Mouse (Mus musculus) kidney, adult 2 months (tissue): ENCODE measurements at regions not wholly inside any gene's neighbourhood (a gene's known extent, or its start where the extent isn't known, plus 50 kb on each side); places are given as distances from the start of the nearest gene placed in this dataset.

Experiments used
- DNase-seq: peaks from one replicate; pipeline ENCODE4 v3.0.0; 2021
- H3K27ac ChIP-seq: fragments of 200-500 bp; 2 replicates; pipeline ENCODE4 v1.5.1; 2012; ENCODE audit warnings: low read depth, low read length, control low read depth, inconsistent platforms; ENCODE audit not compliant: insufficient read depth
- H3K27me3 ChIP-seq: fragments of 200-500 bp; replicated peaks from 2 replicates; pipeline ENCODE4 v1.6.1; 2012; ENCODE audit warnings: mild to moderate bottlenecking, moderate library complexity, low read length, inconsistent platforms; ENCODE audit not compliant: control insufficient read depth, insufficient read depth
- H3K36me3 ChIP-seq: fragments of 200-500 bp; 2 replicates; pipeline ENCODE4 v1.6.1; 2012; ENCODE audit warnings: mild to moderate bottlenecking, moderate library complexity, low read length, inconsistent platforms; ENCODE audit not compliant: control insufficient read depth, insufficient read depth
- H3K4me1 ChIP-seq: fragments of 200-500 bp; 2 replicates; pipeline ENCODE4 v1.6.1; 2011; ENCODE audit warnings: low read length; ENCODE audit not compliant: control insufficient read depth, insufficient read depth
- H3K4me3 ChIP-seq: fragments of 200-500 bp; 2 replicates; pipeline ENCODE4 v1.5.1; 2011; ENCODE audit warnings: mild to moderate bottlenecking, low read depth, low read length, control low read depth; ENCODE audit not compliant: insufficient read depth
- CTCF ChIP-seq: fragments of 200-500 bp; conservative IDR thresholded peaks from 2 replicates; pipeline ENCODE4 v1.5.1; 2011; ENCODE audit warnings: low read depth, mild to moderate bottlenecking, control low read depth, low read length, moderate library complexity, mixed read lengths; ENCODE audit not compliant: insufficient read depth, insufficient read length
- POLR2A ChIP-seq: fragments of 200-500 bp; IDR thresholded peaks from one replicate; pipeline ENCODE4 v1.6.1; 2011; ENCODE audit warnings: low read depth, low read length, control low read depth
- WGBS: fragments of 180-500 bp; shearing (Covaris S2); methylation state at CpG from one replicate; pipeline ENCODE4 v1.1.7; 2018; 5-methylcytosine and 5-hydroxymethylcytosine counted together

DNA sequence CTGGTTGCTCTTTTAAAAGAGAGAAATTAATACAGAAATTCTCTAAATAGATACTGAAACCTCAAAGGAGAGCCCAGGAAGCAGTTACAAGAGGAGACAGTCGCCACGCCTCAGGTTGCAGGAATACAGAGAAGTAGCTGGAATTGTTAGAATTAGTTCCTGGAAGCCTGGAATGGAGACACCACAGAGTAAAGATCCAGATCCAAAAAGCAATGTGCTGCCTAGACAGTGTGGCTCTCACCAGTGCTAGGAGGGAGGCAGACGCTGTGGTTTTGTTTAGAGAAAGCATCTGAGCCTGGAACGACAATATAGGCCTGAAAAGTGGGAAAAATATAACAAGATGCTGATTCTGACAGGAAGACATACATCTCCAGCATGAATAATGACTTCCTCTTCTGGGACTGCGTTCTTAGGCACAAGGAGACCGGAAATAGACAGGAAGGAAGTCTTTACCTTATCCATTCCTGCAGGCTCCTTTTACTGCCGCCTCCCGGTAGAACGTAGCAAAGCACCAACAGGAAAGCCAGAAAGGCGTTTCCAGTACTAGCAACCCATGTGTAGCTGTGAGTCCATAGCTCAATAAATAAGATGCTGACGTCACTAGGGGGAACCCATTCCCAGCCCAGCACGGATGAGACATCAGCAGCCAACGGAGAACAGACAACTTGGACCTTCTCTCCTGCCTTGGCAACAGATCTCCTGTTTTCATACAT, 59.4 kb upstream of the Sfrp2 start:
- WGBS, result 30% methylated on average over 13 of the region's 13 CpGs
- DNase-seq, result peak; percentile 48

DNA sequence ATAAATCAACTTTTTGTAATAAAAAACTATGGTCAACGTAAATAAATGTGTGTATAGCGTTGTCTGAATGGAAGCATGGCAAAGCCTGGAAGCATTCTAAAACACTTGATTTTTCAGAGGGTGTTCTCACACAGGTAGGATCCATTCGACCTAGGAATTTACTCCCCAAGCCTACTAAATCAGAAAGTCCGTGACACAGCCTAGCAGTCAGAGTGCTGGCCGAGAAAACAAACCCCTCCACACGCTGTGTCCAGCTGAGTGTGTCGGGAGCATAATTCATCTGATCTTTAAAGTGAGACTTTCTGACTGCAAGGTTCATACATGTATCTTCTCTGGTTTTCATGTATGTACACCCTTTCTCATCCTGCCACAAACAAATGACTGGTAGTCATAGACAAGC, 58.8 kb upstream of the Sfrp2 start:
- WGBS, result 37% methylated on average over 7 of the region's 7 CpGs
- no peak overlapping the region for H3K4me3 ChIP-seq
- H3K27me3 ChIP-seq, result no peaks in the 10 kb centered on the region
- H3K36me3 ChIP-seq, result no peaks in the 10 kb centered on the region
- DNase-seq, result no peak
- no peak overlapping the region for H3K27ac ChIP-seq
- no peak for TF ChIP-seq CTCF
- no peak for TF ChIP-seq POLR2A
- peaks cover 2% of the 10 kb centered on the region; the same call in 1 of the 2 replicates for H3K4me1 ChIP-seq

More for the DNA sequence above, 59.4 kb upstream of the Sfrp2 start:
- H3K4me1 ChIP-seq, result peaks cover 2% of the 10 kb centered on the region; the same call in 1 of the 2 replicates
- H3K27ac ChIP-seq, result no peak overlapping the region
- H3K36me3 ChIP-seq, result no peaks in the 10 kb centered on the region
- no peaks in the 10 kb centered on the region for H3K27me3 ChIP-seq
- TF ChIP-seq CTCF (peak; percentile 29; the same call in 1 of the 2 replicates), POLR2A (no peak)
- no peak overlapping the region for H3K4me3 ChIP-seq

DNA sequence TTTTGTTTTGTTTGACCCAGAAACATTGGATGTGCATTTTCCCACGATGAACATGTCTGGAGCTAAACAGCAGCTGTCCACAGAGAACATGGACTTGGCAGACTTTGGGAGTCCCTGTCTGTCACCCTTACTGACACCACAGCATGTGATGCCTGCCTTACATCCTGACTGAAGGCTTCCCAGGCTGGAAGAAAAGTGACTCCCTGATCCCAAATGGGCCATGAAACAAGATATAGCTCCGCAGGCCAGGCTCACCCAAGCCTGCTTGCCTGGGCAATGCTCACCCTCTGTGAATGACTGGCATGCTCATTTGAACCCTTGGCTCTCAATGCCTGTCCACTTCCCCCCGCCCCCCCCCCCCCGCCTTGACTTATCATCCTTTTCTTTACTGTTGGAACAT, 57.1 kb upstream of the Sfrp2 start:
- Histone ChIP-seq H3K27ac (no peak overlapping the region), H3K27me3 (no peaks in the 10 kb centered on the region), H3K4me3 (no peak overlapping the region), H3K4me1 (peaks cover 2% of the 10 kb centered on the region; the same call in 1 of the 2 replicates), H3K36me3 (no peaks in the 10 kb centered on the region)
- TF ChIP-seq POLR2A, result no peak
- TF ChIP-seq CTCF, result no peak
- 38% methylated on average over 4 of the region's 4 CpGs for WGBS
- no peak for DNase-seq

DNA sequence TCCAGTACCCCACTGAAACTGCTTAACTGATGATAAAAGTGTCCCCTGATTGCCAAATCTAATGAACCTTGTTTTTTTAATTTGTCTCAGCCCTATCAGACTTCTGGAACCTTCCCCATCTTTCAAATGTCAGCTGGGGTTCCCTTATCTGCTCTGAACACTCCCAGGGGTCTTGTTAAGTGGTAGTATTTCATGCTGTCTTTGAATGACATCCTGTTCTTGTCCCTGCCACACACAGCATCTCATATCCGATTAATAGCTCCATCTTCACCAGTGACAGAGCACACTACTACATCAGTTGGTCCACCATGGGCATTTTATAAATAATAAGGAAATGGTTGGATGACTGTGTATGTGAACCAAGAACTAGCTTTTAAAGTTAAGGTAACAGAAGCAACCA, 56.6 kb upstream of the Sfrp2 start:
- Histone ChIP-seq H3K36me3 (no peaks in the 10 kb centered on the region), H3K27ac (no peak overlapping the region), H3K27me3 (no peaks in the 10 kb centered on the region), H3K4me3 (no peak overlapping the region), H3K4me1 (no peaks in the 10 kb centered on the region; the same call in 1 of the 2 replicates)
- no peak for DNase-seq
- TF ChIP-seq CTCF (no peak), POLR2A (no peak)
- WGBS, result 33% methylated on average over 1 of the region's 1 CpGs

DNA sequence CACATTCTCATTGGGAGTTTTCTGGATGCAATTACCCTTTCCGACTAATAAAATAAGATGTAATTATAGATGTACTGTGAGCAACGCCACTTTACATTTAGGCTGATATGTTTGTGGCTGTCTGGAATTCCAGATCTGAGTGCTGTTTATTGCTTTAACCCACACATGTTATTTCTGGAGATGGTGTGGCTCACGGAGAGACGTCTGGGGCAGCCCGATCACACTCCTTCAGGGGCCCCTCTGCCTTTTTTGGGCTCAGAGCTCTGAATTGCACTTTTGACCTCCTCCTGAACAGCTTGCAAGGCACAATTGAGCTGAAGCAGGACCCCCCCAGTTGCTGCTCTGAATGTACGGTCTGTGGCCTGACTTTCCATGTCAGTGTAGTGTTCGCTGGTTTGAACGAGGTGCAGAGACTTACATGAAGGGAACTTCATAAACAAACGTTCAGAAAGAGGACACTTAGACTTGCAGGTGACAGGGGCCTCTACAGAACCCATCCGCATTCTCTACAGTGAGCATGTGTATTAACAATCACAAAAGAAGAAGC, 55.1 kb upstream of the Sfrp2 start:
- no peaks in the 10 kb centered on the region for H3K36me3 ChIP-seq
- TF ChIP-seq CTCF (no peak), POLR2A (no peak)
- H3K4me1 ChIP-seq, result no peaks in the 10 kb centered on the region
- no peak overlapping the region for H3K27ac ChIP-seq
- H3K4me3 ChIP-seq, result no peak overlapping the region
- no peak for DNase-seq
- 64% methylated on average over 10 of the region's 10 CpGs for WGBS
- no peaks in the 10 kb centered on the region for H3K27me3 ChIP-seq

DNA sequence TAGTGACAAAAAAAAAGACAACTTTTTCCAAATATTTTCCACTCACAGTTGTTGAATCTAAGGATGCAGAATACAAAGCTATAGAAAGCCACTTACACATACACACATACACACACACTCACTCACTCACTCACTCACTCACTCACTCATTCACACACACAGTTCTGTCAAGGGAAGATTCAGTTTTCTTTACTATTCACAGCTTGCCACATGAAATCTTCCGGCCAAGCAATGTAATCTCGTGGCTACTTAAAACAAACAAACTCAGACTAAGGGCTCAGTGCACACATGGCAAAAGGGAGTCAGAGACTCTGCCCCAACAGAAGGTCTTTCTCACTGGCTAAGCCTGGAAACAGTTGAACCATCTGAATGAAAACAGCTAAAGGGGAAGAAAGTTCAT, 53.8 kb upstream of the Sfrp2 start:
- WGBS, result 60% methylated on average over 2 of the region's 2 CpGs
- Histone ChIP-seq H3K27me3 (no peaks in the 10 kb centered on the region), H3K4me3 (no peak overlapping the region), H3K4me1 (no peaks in the 10 kb centered on the region), H3K36me3 (no peaks in the 10 kb centered on the region), H3K27ac (no peak overlapping the region)
- TF ChIP-seq POLR2A, result no peak
- TF ChIP-seq CTCF, result no peak
- DNase-seq, result no peak

DNA sequence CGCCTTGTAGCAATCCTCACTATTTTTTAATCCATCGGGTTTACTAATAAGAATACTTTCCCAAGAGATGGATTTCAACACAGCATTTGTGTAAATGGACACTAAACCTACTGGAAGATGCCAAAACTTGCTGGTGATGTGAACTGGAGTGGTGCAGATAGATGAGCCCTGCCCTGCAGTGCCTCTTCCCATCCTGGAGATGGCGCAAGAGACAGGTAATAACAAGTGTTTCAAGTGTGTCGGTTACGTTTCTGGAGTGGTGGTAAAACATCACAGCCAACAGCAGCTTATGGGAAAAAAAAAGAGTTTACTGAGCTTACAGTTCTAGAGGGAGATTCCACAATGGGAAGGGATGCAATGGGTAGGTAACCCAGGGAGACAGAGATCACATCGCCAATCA, 51.5 kb upstream of the Sfrp2 start:
- TF ChIP-seq POLR2A (no peak), CTCF (peak; percentile 45; the same call in 1 of the 2 replicates)
- 78% methylated on average over 6 of the region's 6 CpGs for WGBS
- Histone ChIP-seq H3K27me3 (no peaks in the 10 kb centered on the region), H3K27ac (no peak overlapping the region), H3K4me1 (no peaks in the 10 kb centered on the region), H3K36me3 (no peaks in the 10 kb centered on the region), H3K4me3 (no peak overlapping the region)
- no peak for DNase-seq
